Mouse (Mus musculus): ENCODE measurements around the gene Foxn1. TPM values are rescaled to one million over a fixed set of nuclear protein-coding genes. Genes with fewer than 3 reads are reported as not detected.

The Foxn1 gene
- total RNA-seq, 2 experiments from 2014 or later = not detected

DNA sequence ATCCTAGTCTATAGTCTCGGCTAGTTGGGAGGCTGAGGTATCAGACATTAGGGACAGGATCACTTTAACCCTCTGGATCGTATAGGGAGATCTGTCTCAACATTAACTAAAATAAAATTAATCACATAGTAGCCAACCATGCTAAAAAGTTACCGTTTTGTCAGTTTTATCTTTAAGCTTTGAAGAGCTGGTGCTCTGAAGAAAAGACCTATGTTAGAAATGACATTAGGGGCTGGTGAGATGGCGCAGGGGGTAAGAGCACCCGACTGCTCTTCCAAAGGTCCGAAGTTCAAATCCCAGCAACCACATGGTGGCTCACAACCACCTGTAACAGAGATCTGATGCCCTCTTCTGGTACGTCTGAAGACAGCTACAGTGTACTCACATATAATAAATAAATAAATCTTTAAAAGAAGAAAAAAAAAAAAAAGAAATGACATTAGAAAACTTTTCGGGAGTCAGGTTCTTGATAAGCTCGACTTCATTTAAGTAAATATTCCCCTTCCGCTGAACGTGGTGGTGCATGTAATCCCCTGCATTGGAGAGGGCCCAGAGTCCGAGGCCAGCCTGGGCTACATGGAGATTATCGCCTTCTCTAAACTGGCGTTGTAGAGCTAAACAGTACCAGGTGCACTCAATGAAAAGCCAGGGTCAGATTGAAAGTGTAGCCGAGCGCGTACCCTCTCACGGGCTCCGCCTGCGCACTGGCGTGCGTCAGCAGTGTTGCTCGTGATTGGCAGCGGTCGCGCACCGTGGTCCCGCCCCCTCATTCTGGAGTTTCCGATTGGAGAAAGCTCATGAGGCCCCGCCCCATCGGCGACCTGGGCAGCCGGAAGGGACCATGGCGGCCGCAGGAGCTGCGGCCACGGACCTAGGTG is 58.5 kb downstream of the Foxn1 start, which contains the start of gene Pigs:
Pigs (plus strand) TSS at position 782 of the 878 bp plus-strand sequence.
- DNase-seq = peak; percentile 99
- 0 out of 2 replicates have a peak, but pooled peaks have one; percentile 13 for TF ChIP-seq CTCF (IDR thresholded peaks at IDR 0.05)
- Histone ChIP-seq H3K4me3 (peak within 1 kb of the TSS; percentile 87), H3K27ac (peak within 1 kb of the TSS; percentile 95)
- intact Hi-C loops (cut with DNase I) = no loop called here

DNA sequence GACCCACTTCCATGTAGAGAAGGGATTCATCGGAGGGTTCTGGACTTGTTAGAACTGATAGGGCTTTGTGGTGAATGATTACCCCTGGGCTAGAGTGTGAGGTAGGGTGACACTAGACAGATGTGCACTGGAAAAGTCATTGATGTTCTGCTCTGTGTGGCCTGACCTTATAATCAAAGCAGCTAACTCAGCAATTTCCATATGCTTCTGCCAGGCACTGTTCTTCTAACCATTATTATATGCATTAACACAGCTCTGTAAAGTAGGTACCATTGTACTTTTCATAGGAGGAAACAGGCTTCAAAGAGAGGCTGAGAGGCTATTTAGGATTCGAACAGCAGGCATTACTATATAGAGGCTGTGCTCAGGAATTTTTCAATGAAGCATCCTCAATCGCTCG is 59.1 kb downstream of the Foxn1 start:
- no peak for DNase-seq
- Histone ChIP-seq H3K27ac (0 out of 2 replicates have a peak overlapping the region, but pooled peaks have one; percentile 95), H3K4me3 (no peak overlapping the region)
- intact Hi-C loops (cut with DNase I) = no loop called here
- TF ChIP-seq CTCF (IDR thresholded peaks at IDR 0.05) = no peak

GRCm38 (mm10) chr11:78324965-78325364 is 61.4 kb downstream of the Foxn1 start:
- intact Hi-C loops (cut with DNase I) = no loop called here
- Histone ChIP-seq H3K27ac (no peak overlapping the region), H3K4me3 (no peak overlapping the region)
- TF ChIP-seq CTCF (IDR thresholded peaks at IDR 0.05) = no peak
- no peak for DNase-seq

- Histone ChIP-seq H3K4me3 (no peak overlapping the region), H3K27ac (no peak overlapping the region)
- no peak for DNase-seq
- TF ChIP-seq CTCF (IDR thresholded peaks at IDR 0.05) = no peak
- intact Hi-C loops (cut with DNase I) = no loop called here
These were observed 62.2 kb downstream of the Foxn1 start for GRCm38 (mm10) chr11:78324000-78324785.

DNA sequence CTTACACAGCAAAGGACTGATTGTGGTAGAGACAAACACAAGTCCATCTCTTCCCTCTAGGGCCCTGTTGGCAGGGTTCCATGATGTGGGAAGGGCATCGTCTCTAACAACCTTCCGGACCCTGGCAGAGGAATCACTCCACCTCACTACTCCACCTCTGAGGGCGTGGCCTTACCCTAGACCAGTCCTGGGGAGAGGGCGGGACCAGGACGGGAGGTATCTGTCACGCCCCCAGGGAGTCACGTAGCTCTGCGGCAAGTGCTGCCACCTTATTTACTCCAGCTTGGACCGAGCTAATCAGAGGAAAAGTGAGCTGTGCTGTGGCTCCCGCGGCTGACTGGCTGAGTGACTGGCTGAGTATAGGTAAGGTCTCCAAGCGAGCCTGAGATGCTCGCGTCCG is 63.5 kb downstream of the Foxn1 start, which contains the start of gene Aldoc:
Aldoc (plus strand) TSS at position 109 of the 400 bp plus-strand sequence.
- intact Hi-C loops (cut with DNase I) = no loop called here
- DNase-seq = peak; percentile 78
- TF ChIP-seq CTCF (IDR thresholded peaks at IDR 0.05) = no peak
- Histone ChIP-seq H3K27ac (peak within 1 kb of the TSS; percentile 46; the same call in 1 of the 2 replicates), H3K4me3 (peak within 1 kb of the TSS; percentile 41)

- intact Hi-C loops (cut with DNase I) = no loop called here
- TF ChIP-seq CTCF (IDR thresholded peaks at IDR 0.05) = no peak
- no peak for DNase-seq
- Histone ChIP-seq H3K27ac (no peak overlapping the region), H3K4me3 (no peak overlapping the region)
These were observed 64.1 kb downstream of the Foxn1 start for GRCm38 (mm10) chr11:78322076-78322831.

- Histone ChIP-seq H3K4me3 (no peak overlapping the region), H3K27ac (no peak overlapping the region)
- intact Hi-C loops (cut with DNase I) = no loop called here
- TF ChIP-seq CTCF (IDR thresholded peaks at IDR 0.05) = no peak
- no peak for DNase-seq
These were observed 67.9 kb downstream of the Foxn1 start for GRCm38 (mm10) chr11:78318411-78318810.

GRCm38 (mm10) chr11:78313662-78314061 is 72.7 kb downstream of the Foxn1 start:
- Histone ChIP-seq H3K27ac (no peak overlapping the region), H3K4me3 (no peak overlapping the region)
- no peak for TF ChIP-seq CTCF (IDR thresholded peaks at IDR 0.05)
- intact Hi-C loops (cut with DNase I) = no loop called here
- no peak for DNase-seq

- no peak overlapping the region for H3K27ac ChIP-seq
- no peak for TF ChIP-seq CTCF (IDR thresholded peaks at IDR 0.05)
- no peak for DNase-seq
These were observed 75.4 kb downstream of the Foxn1 start for GRCm38 (mm10) chr11:78310861-78311511.

More at GRCm38 (mm10) chr11:78310861-78311511, 75.4 kb downstream of the Foxn1 start:
- H3K4me3 ChIP-seq = no peak overlapping the region
- intact Hi-C loops (cut with DNase I) = no loop called here

Other genes starting within 250 kb of the Foxn1 start
- gene Traf4, start 221.0 kb downstream of the Foxn1 start, total RNA-seq (2021) = 1 to 10 TPM; 2.1 to 2.8 TPM
- gene Nek8, start 209.9 kb downstream of the Foxn1 start, total RNA-seq (2021) = under 1 TPM; 0.36 to 0.75 TPM
- gene Tlcd1, start 209.8 kb downstream of the Foxn1 start, total RNA-seq (2021) = 1 to 10 TPM; 1.3 to 1.7 TPM
- 100 to 1,000 TPM; 760 to 970 TPM for gene Rpl23a, start 203.0 kb downstream of the Foxn1 start, total RNA-seq (2021)
- gene Rab34, start 198.1 kb downstream of the Foxn1 start, total RNA-seq (2021) = 1 to 10 TPM; 3.3 to 4.6 TPM
- gene Proca1, start 193.2 kb downstream of the Foxn1 start, total RNA-seq (2021) = under 1 TPM in 1 of 2 experiments, not detected in 1; 0.81 TPM
- 10 to 100 TPM; 47.3 to 48.0 TPM for gene Sdf2, start 140.8 kb downstream of the Foxn1 start, total RNA-seq (2021)
- 10 to 100 TPM; 30.3 to 33.7 TPM for gene Supt6, start 140.6 kb downstream of the Foxn1 start, total RNA-seq (2021)
- 100 to 1,000 TPM; 221 to 231 TPM for gene 2610507B11Rik, start 124.8 kb downstream of the Foxn1 start, total RNA-seq (2021)
- gene BC030499, start 95.7 kb downstream of the Foxn1 start, total RNA-seq (2021) = under 1 TPM; 0.75 to 0.87 TPM
- gene Spag5, start 85.0 kb downstream of the Foxn1 start, total RNA-seq (2021) = 1 to 10 TPM in 1 of 2 experiments, under 1 TPM in 1; 0.81 to 2.0 TPM
- gene Aldoc, start 63.6 kb downstream of the Foxn1 start, total RNA-seq (2021) = 1 to 10 TPM; 1.6 to 2.7 TPM
- gene Pigs, start 58.1 kb downstream of the Foxn1 start, total RNA-seq (2021) = 10 to 100 TPM; 20.0 to 21.3 TPM
- gene Unc119, start 43.1 kb downstream of the Foxn1 start, total RNA-seq (2021) = 1 to 10 TPM; 7.1 to 9.2 TPM
- not detected for gene Slc13a2, start 35.7 kb upstream of the Foxn1 start, total RNA-seq (2021)
- gene Slc46a1, start 79.1 kb upstream of the Foxn1 start, total RNA-seq (2021) = 1 to 10 TPM in 1 of 2 experiments, under 1 TPM in 1; 0.77 to 1.4 TPM
- gene Sarm1, start 111.2 kb upstream of the Foxn1 start, total RNA-seq (2021) = under 1 TPM; 0.64 to 0.71 TPM
- 10 to 100 TPM; 11.7 to 14.5 TPM for gene Vtn, start 112.5 kb upstream of the Foxn1 start, total RNA-seq (2021)
- not detected for gene Sebox, start 116.9 kb upstream of the Foxn1 start, total RNA-seq (2021)
- 10 to 100 TPM; 11.9 to 13.0 TPM for gene Tmem199, start 125.6 kb upstream of the Foxn1 start, total RNA-seq (2021)
- gene Poldip2, start 125.6 kb upstream of the Foxn1 start, total RNA-seq (2021) = 100 to 1,000 TPM in 1 of 2 experiments, 10 to 100 TPM in 1; 98.0 to 113 TPM
- gene Tnfaip1, start 149.8 kb upstream of the Foxn1 start, total RNA-seq (2021) = 10 to 100 TPM; 45.7 to 49.8 TPM
- gene Ift20, start 149.8 kb upstream of the Foxn1 start, total RNA-seq (2021) = 10 to 100 TPM; 17.8 to 21.6 TPM
- 1 to 10 TPM; 2.3 to 2.5 TPM for gene Tmem97, start 164.2 kb upstream of the Foxn1 start, total RNA-seq (2021)